8 mouse cellular contexts compared by ENCODE assay signal in the genomic region with DNA sequence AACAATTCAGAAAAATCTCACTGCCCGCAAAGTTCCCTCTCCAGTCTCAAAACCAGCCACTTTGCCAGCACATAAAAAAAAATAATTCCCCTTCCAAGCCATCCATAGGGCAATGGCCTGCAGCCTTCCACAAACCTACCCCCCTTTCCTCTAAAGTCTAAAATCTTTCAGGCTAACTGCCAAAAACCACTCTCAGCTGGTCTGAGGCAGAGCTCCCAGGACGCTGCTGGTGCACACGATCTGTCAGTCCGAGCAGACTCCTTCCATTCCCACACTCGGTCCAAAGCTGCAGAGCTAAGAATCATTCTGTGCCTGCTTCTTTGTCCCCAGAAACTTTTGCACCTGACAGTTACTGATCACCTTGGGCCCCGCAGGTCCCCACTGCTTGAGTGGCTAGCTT. TPM values are rescaled to one million over a fixed set of nuclear protein-coding genes. Genes with fewer than 3 reads are reported as not detected.
A peak's percentile ranks its signal among the peaks of the same experiment; 100 is the strongest.
DNase-seq lines count a peak whose midpoint lies in the region; ATAC-seq and TF ChIP-seq lines count a peak whose summit lies in the region.
"Had no signal": no experiment of that assay in that cellular context is flagged by ENCODE, and none has a peak within 500 bp of the region (broad histone marks: within the 10 kb centered on the region; RNA-seq: fewer than 3 reads in every experiment).

No protein-coding gene starts in this region.

- peak overlapping the region; percentile 65 for H3K27ac ChIP-seq in lung, embryonic 14.5 days (ENCODE audit: low read depth)
- H3K27ac ChIP-seq in heart, embryonic 14.5 days (replicated peaks in 1 of 2; ENCODE audit: control insufficient read depth in 1 of 2, insufficient read depth in 1 of 2, low read depth in 2 of 2, low read length in 2 of 2), result peak overlapping the region; percentile 15 to 42; a peak in 2 of 4 replicates
- peak overlapping the region; percentile 37; the same call in 1 of the 2 replicates for H3K27ac ChIP-seq in kidney, embryonic 14.5 days (ENCODE audit: low read depth, low read length)
- H3K27ac ChIP-seq in neural tube, embryonic 15.5 days (replicated peaks), result 0 out of 2 replicates have a peak overlapping the region, but pooled peaks have one; percentile 1

- no peaks in the 10 kb centered on the region for H3K27me3 ChIP-seq in lung, embryonic 14.5 days (ENCODE audit: insufficient read depth, low read length)
- H3K27me3 ChIP-seq in heart, embryonic 14.5 days (ENCODE audit: control insufficient read depth, insufficient read depth, low read length), result no peaks in the 10 kb centered on the region
- no peaks in the 10 kb centered on the region for H3K27me3 ChIP-seq in kidney, embryonic 14.5 days (ENCODE audit: control insufficient read depth, insufficient read depth, low read length)
- no peaks in the 10 kb centered on the region for H3K27me3 ChIP-seq in neural tube, embryonic 15.5 days (replicated peaks)

- H3K4me2 ChIP-seq in lung, embryonic 14.5 days, result no peak overlapping the region
- peak overlapping the region; percentile 22; the same call in 1 of the 2 replicates for H3K4me2 ChIP-seq in heart, embryonic 14.5 days (ENCODE audit: low read length)
- no peak overlapping the region for H3K4me2 ChIP-seq in kidney, embryonic 14.5 days (replicated peaks; ENCODE audit: low read depth, low read length)
- no peak overlapping the region for H3K4me2 ChIP-seq in neural tube, embryonic 15.5 days

- no peak overlapping the region for H3K4me3 ChIP-seq in lung, embryonic 14.5 days (ENCODE audit: low read depth, low read length)
- H3K4me3 ChIP-seq in heart, embryonic 14.5 days (ENCODE audit: control insufficient read depth in 1 of 2, insufficient read depth in 1 of 2, low read depth in 1 of 2, low read length in 2 of 2), result no peak overlapping the region
- H3K4me3 ChIP-seq in kidney, embryonic 14.5 days (ENCODE audit: low read length), result no peak overlapping the region
- H3K4me3 ChIP-seq in neural tube, embryonic 15.5 days (replicated peaks), result no peak overlapping the region

- peaks cover 14% of the 10 kb centered on the region for H3K4me1 ChIP-seq in lung, embryonic 14.5 days (ENCODE audit: insufficient read depth)
- peaks cover 6 to 14% of the 10 kb centered on the region in 2 experiments for H3K4me1 ChIP-seq in heart, embryonic 14.5 days (ENCODE audit: control insufficient read depth in 2 of 2, insufficient read depth in 2 of 2, low read length in 2 of 2)
- H3K4me1 ChIP-seq in kidney, embryonic 14.5 days (ENCODE audit: control insufficient read depth, insufficient read depth, low read length), result peaks cover 6% of the 10 kb centered on the region; the same call in 1 of the 2 replicates
- H3K4me1 ChIP-seq in neural tube, embryonic 15.5 days, result peaks cover 8% of the 10 kb centered on the region; the same call in 1 of the 2 replicates

- TF ChIP-seq CTCF in lung, embryonic 14.5 days (IDR thresholded peaks at IDR 0.05; ENCODE audit: low read depth), result no peak

- peak overlapping the region; percentile 26; the same call in 1 of the 2 replicates for H3K9ac ChIP-seq in lung, embryonic 14.5 days
- peak overlapping the region; percentile 18; the same call in 1 of the 2 replicates for H3K9ac ChIP-seq in heart, embryonic 14.5 days (ENCODE audit: low read length)
- no peak overlapping the region for H3K9ac ChIP-seq in kidney, embryonic 14.5 days (ENCODE audit: low read depth, low read length)
- no peak overlapping the region for H3K9ac ChIP-seq in neural tube, embryonic 15.5 days (replicated peaks)

- peak; percentile 75 for ATAC-seq in lung, embryonic 14.5 days (ENCODE audit: insufficient read depth)
- peak; percentile 35; the same call in 1 of the 2 replicates for ATAC-seq in heart, embryonic 14.5 days (ENCODE audit: insufficient number of reproducible peaks, insufficient read depth, low FRiP score, low read depth)
- no peak for ATAC-seq in kidney, embryonic 14.5 days (ENCODE audit: low FRiP score, low TSS enrichment)
- ATAC-seq in neural tube, embryonic 15.5 days (ENCODE audit: low FRiP score), result no peak

- DNase-seq in lung, embryonic 14.5 days, result peak; percentile 87
- DNase-seq in lung, postnatal 36 days, result no peak
- no peak for DNase-seq in thymus, postnatal 0 days (ENCODE audit: low spot score)
- no peak for DNase-seq in left cerebral cortex, postnatal 10 days (ENCODE audit: extremely low spot score in 1 of 2, low spot score in 2 of 2)
- DNase-seq: cerebellum, adult 9-11 months had no signal

- no peaks in the 10 kb centered on the region for H3K36me3 ChIP-seq in lung, embryonic 14.5 days (ENCODE audit: insufficient read depth)
- H3K36me3 ChIP-seq in heart, embryonic 14.5 days (ENCODE audit: control insufficient read depth, insufficient read depth, low read length), result 0 out of 2 replicates have a peak, but pooled peaks cover 12% of the 10 kb centered on the region
- peaks cover 3% of the 10 kb centered on the region; the same call in 1 of the 2 replicates for H3K36me3 ChIP-seq in kidney, embryonic 14.5 days (ENCODE audit: control insufficient read depth, insufficient read depth, low read length)
- peaks cover 27% of the 10 kb centered on the region for H3K36me3 ChIP-seq in neural tube, embryonic 15.5 days

- intact Hi-C loops in left cerebral cortex, postnatal 10 days (cut with DNase I), result no loop called here

- 15% methylated on average over 6 of the region's 6 CpGs for WGBS in lung, embryonic 14.5 days
- 17% methylated on average over 6 of the region's 6 CpGs for WGBS in heart, embryonic 14.5 days
- WGBS in kidney, embryonic 14.5 days, result 48% methylated on average over 6 of the region's 6 CpGs
- WGBS in neural tube, embryonic 15.5 days, result 61% methylated on average over 6 of the region's 6 CpGs

- no peaks in the 10 kb centered on the region for H3K9me3 ChIP-seq in lung, embryonic 14.5 days (ENCODE audit: low read depth, low read length)
- no peaks in the 10 kb centered on the region for H3K9me3 ChIP-seq in heart, embryonic 14.5 days (ENCODE audit: control insufficient read depth, low read length)
- no peaks in the 10 kb centered on the region for H3K9me3 ChIP-seq in kidney, embryonic 14.5 days (ENCODE audit: control insufficient read depth, low read length)
- H3K9me3 ChIP-seq in neural tube, embryonic 15.5 days (replicated peaks), result no peaks in the 10 kb centered on the region

RNA-seq across cellular contexts. Expression of gene Tfcp2, which starts 22.1 kb away (rescaled TPM):
- 23.0 and 25.5 TPM in 2 replicates for polyA plus RNA-seq in lung, embryonic 14.5 days (2014; fragmentation: Nextera tagmentation; extraction: Ambion mirVana)
- 17.1 and 19.9 TPM in 2 replicates for polyA plus RNA-seq in heart, embryonic 14.5 days (2014; fragmentation: Nextera tagmentation; extraction: Ambion mirVana)
- 17.7 and 32.9 TPM in 2 replicates for polyA plus RNA-seq in kidney, embryonic 14.5 days (2014; fragmentation: Nextera tagmentation; extraction: Ambion mirVana)
- 32.4 and 34.8 TPM in 2 replicates for polyA plus RNA-seq in neural tube, embryonic 15.5 days (2015; fragmentation: Nextera tagmentation; extraction: Ambion mirVana)
- 7.0 and 8.4 TPM in 2 replicates for polyA plus RNA-seq in thymus, postnatal 0 days (2015; fragmentation: Nextera tagmentation; extraction: Ambion mirVana)
- 10 to 100 TPM; 31.0 to 31.5 TPM for total RNA-seq in left cerebral cortex, postnatal 10 days (2021)

RNA-seq across cellular contexts. Expression of gene Pou6f1, which starts 25.8 kb away (rescaled TPM):
- polyA plus RNA-seq in lung, embryonic 14.5 days (2014; fragmentation: Nextera tagmentation; extraction: Ambion mirVana), result 6.5 and 7.6 TPM in 2 replicates
- 7.1 and 8.2 TPM in 2 replicates for polyA plus RNA-seq in heart, embryonic 14.5 days (2014; fragmentation: Nextera tagmentation; extraction: Ambion mirVana)
- 9.6 and 14.6 TPM in 2 replicates for polyA plus RNA-seq in kidney, embryonic 14.5 days (2014; fragmentation: Nextera tagmentation; extraction: Ambion mirVana)
- 26.0 and 32.4 TPM in 2 replicates for polyA plus RNA-seq in neural tube, embryonic 15.5 days (2015; fragmentation: Nextera tagmentation; extraction: Ambion mirVana)
- polyA plus RNA-seq in thymus, postnatal 0 days (2015; fragmentation: Nextera tagmentation; extraction: Ambion mirVana), result 18.7 and 21.6 TPM in 2 replicates
- 100 to 1,000 TPM; 102 to 120 TPM for total RNA-seq in left cerebral cortex, postnatal 10 days (2021)

RNA-seq across cellular contexts. Expression of gene Dazap2, which starts 41.2 kb away (rescaled TPM):
- 210 and 231 TPM in 2 replicates for polyA plus RNA-seq in lung, embryonic 14.5 days (2014; fragmentation: Nextera tagmentation; extraction: Ambion mirVana)
- 253 and 254 TPM in 2 replicates for polyA plus RNA-seq in heart, embryonic 14.5 days (2014; fragmentation: Nextera tagmentation; extraction: Ambion mirVana)
- 236 and 274 TPM in 2 replicates for polyA plus RNA-seq in kidney, embryonic 14.5 days (2014; fragmentation: Nextera tagmentation; extraction: Ambion mirVana)
- polyA plus RNA-seq in neural tube, embryonic 15.5 days (2015; fragmentation: Nextera tagmentation; extraction: Ambion mirVana), result 99.3 and 144 TPM in 2 replicates
- 266 and 303 TPM in 2 replicates for polyA plus RNA-seq in thymus, postnatal 0 days (2015; fragmentation: Nextera tagmentation; extraction: Ambion mirVana)
- total RNA-seq in left cerebral cortex, postnatal 10 days (2021), result 10 to 100 TPM; 75.3 to 76.8 TPM

Comparison
In these comparisons a context has a peak if more than half of its experiments do, and no peak if none do; other contexts are left out.
1. ATAC-seq: peak in lung, embryonic 14.5 days (single experiment) and heart, embryonic 14.5 days (single experiment); none in kidney, embryonic 14.5 days (single experiment) and neural tube, embryonic 15.5 days (single experiment).
2. H3K27ac ChIP-seq: peak in every context shown above with its lines; median percentile 65 in lung, embryonic 14.5 days; 37 in kidney, embryonic 14.5 days; 28 in heart, embryonic 14.5 days; 1 in neural tube, embryonic 15.5 days.
3. H3K9ac ChIP-seq: peak in lung, embryonic 14.5 days (single experiment) and heart, embryonic 14.5 days (single experiment); none in kidney, embryonic 14.5 days (single experiment) and neural tube, embryonic 15.5 days (single experiment).